Mouse (Mus musculus): ENCODE data around the gene Gm8050. TPM values are rescaled to one million over a fixed set of nuclear protein-coding genes. Genes with fewer than 3 reads are reported as not detected.

Gene Gm8050
- polyA plus RNA-seq (2021; fragmentation: Nextera tagmentation): not detected in 2 replicates
- long read RNA-seq, experiment 1: 0 reads
- long read RNA-seq, experiment 2: 0 reads

GRCm38 (mm10) chr14:6720151-6720550, at the start of gene Gm8050:
Gene Gm8050, minus strand, starts transcription at chr14:6720251.

GRCm38 (mm10) chr14:6742232-6742631, 22.2 kb upstream of the Gm8050 start, which contains the start of gene Gm3636:
Gene Gm3636, minus strand, starts transcription at chr14:6742332.

GRCm38 (mm10) chr14:6684070-6684469, 36.0 kb downstream of the Gm8050 start, which contains the start of gene Gm10251:
Gene Gm10251, minus strand, starts transcription at chr14:6684170.

Other genes with a start within 250 kb of the Gm8050 start
- gene Gm8356, start 183.0 kb downstream of the Gm8050 start, polyA plus RNA-seq (2021; fragmentation: Nextera tagmentation): not detected in 2 replicates
- not detected in 2 replicates for gene Gm3629, start 129.6 kb downstream of the Gm8050 start, polyA plus RNA-seq (2021; fragmentation: Nextera tagmentation)
- not detected in 2 replicates for gene Gm3460, start 97.8 kb downstream of the Gm8050 start, polyA plus RNA-seq (2021; fragmentation: Nextera tagmentation)
- not detected in 2 replicates for gene Gm10251, start 36.1 kb downstream of the Gm8050 start, polyA plus RNA-seq (2021; fragmentation: Nextera tagmentation)
- gene Gm3636, start 22.1 kb upstream of the Gm8050 start, polyA plus RNA-seq (2021; fragmentation: Nextera tagmentation): 1.8 and 2.0 TPM in 2 replicates
- gene Gm8362, start 54.2 kb upstream of the Gm8050 start, polyA plus RNA-seq (2021; fragmentation: Nextera tagmentation): not detected in 2 replicates
- gene Gm3642, start 120.1 kb upstream of the Gm8050 start, polyA plus RNA-seq (2021; fragmentation: Nextera tagmentation): not detected in 2 replicates
- 2.6 TPM in 2 replicates for gene Gm3667, start 169.7 kb upstream of the Gm8050 start, polyA plus RNA-seq (2021; fragmentation: Nextera tagmentation)

Data from layer of hippocampus, adult 6 months (tissue).